Mouse (Mus musculus): ENCODE measurements around the gene Sugct.

GRCm38 (mm10) chr13:17190180-17190762 lies 505.1 kb downstream of the Sugct start:
- TF ChIP-seq CTCF (IDR thresholded peaks at IDR 0.05) (no peak), EP300 (IDR thresholded peaks at IDR 0.05) (no peak)
